Mouse (Mus musculus) megakaryocyte, embryonic 14.5 days (primary cell): ENCODE data around the gene Spata5.

Source experiments
- FLI1 ChIP-seq: IDR thresholded peaks from 2 replicates; pipeline ENCODE4 v1.6.1; 2012; ENCODE audit warnings: low read length, inconsistent platforms, mixed read lengths
- GATA1 ChIP-seq: IDR thresholded peaks from 3 replicates; pipeline ENCODE4 v1.6.1; 2012; ENCODE audit warnings: mixed read lengths, low read length, inconsistent platforms, borderline replicate concordance

GRCm38 (mm10) chr3:37532079-37532478 lies 112.4 kb downstream of the Spata5 start:
- TF ChIP-seq GATA1: no peak
- TF ChIP-seq FLI1: no peak
